Mouse (Mus musculus) G1E (cell line): ENCODE data around the gene Rgs7.

ENCODE experiments used
- CTCF ChIP-seq: IDR thresholded peaks from 2 replicates; pipeline ENCODE4 v1.5.1; 2012; ENCODE audit warnings: low read depth, low read length, inconsistent platforms, mixed read lengths
- GATA2 ChIP-seq: IDR thresholded peaks from 2 replicates; pipeline ENCODE4 v1.6.1; 2012; ENCODE audit warnings: low read depth, low read length, inconsistent platforms, borderline replicate concordance
- POLR2AphosphoS5 ChIP-seq: IDR thresholded peaks from 2 replicates; pipeline ENCODE4 v1.6.1; 2012; ENCODE audit warnings: low read depth, low read length, inconsistent platforms; ENCODE audit not compliant: insufficient replicate concordance
- TAL1 ChIP-seq: conservative IDR thresholded peaks from 2 replicates; pipeline ENCODE4 v1.6.1; 2012; ENCODE audit warnings: low read depth, low read length, inconsistent platforms, mixed read lengths

- TF ChIP-seq CTCF (no peak), GATA2 (no peak), TAL1 (no peak), POLR2AphosphoS5 (no peak)
These were observed 456.8 kb downstream of the Rgs7 start for GRCm38 (mm10) chr1:175035461-175035860.
